Mouse (Mus musculus) adrenal gland (tissue): ENCODE data around the gene Afap1.

Experiments
- intact Hi-C: fragments of 180-260 bp; cut with DNase I; formaldehyde crosslinking; loops from one replicate; pipeline ENCODE4 v1.15.1; 2025
- long read RNA-seq, 2 experiments: library from polyadenylated mRNA; unstranded; transcript quantifications; one replicate each; pipeline ENCODE4 v2.0.0; 2020; ENCODE audit warnings: borderline replicate concordance in 1 of 2; ENCODE audit not compliant: insufficient replicate concordance in 1 of 2

Afap1 gene
- long read RNA-seq, experiment 1, partial matches to known transcripts: 4 of 10 reads
- long read RNA-seq, experiment 1, other reads (novel, unspliced or antisense): 6 of 10 reads
- long read RNA-seq, experiment 2, partial matches to known transcripts: 7 of 10 reads
- long read RNA-seq, experiment 2, other reads (novel, unspliced or antisense): 3 of 10 reads

DNA sequence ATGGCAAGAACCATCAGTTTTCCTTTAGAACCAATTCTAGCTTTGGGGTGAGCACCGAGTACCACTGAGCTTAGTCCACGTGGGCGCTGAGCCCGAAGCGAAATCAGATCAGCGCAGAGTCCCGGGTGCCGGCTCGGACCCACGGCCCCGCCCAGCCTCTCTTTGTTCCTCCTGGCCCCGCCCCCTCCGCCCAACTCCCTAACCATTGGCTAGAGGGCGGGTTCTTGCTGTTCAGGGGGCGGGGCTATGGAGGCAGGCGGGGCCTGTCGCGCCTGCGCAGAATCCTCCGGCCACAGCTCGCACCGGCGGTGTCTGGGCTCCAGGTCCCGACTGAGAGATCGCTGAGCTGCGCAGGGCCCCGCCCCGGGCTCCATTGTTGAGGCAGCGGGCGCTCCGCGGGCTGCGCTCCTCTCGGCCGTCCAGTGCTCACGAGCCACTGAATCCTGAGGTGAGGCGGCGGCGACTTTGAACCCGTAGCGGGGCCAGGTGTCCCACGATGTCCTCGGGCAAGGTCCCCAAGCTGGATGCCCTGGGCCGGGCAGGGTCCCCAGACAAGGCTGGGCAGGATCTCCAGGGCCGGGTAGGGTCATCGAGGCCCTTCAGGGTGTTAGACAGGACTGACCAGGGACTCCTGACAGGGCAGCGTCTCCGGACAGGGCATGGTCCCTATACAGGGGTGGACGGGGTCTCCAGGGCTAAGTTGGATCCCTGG, at the start of gene Afap1:
Gene Afap1 (plus strand): TSS at position 227 of the 712 bp plus-strand sequence.
- intact Hi-C loops: no loop called here

DNA sequence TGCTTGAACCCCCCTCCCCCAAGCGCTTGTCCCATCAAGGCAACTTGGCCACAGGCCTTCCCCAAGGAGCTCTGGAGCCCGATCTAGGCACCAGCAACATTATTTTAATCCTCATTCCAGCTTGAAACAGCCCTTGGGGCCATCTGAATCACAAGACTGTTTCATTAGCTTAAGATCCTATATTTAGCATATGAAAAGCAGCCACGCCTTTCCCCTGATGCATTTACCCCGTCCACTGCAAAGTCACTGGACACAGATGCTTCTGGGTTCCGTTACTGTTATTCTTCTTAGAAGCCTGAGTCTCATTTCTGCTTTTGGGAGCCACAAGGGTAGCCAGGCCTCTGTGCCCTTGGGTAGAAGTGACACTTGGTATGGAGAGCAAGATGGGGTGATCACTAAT, 41.6 kb upstream of the Afap1 start:
- intact Hi-C loops: no loop called here

DNA sequence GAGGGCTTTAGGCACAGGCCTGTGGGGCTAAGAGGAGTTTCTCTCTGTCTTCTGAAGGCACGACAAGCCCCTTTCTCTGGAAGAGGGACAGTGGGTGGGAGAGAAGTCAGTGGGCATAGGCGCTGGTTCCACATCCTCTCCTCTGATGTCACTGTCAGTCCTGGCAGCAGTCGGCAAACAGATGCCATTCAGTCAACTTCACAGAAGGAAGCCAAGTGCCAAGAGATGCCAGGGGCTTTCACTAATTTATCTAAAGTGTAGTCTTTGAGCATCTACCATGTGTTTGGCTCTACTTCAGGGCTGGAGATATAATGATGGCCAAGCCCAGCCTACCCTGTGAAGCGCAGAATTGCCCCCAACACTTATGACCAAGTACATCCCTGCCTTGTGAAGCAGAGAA, 39.7 kb upstream of the Afap1 start:
- intact Hi-C loops: no loop called here

- intact Hi-C loops: loop anchor here (5.0 kb wide), 2 partner anchors 99 to 259 kb away; partner anchors contain the start of gene Ablim2
Measured at GRCm38 (mm10) chr5:35856245-35856644, 36.9 kb upstream of the Afap1 start.

GRCm38 (mm10) chr5:35858069-35858468, 35.0 kb upstream of the Afap1 start:
- intact Hi-C loops: loop anchor here (1.0 to 5.0 kb wide), 4 partner anchors 62 to 261 kb away; partner anchors contain the start of gene Ablim2

GRCm38 (mm10) chr5:35861456-35861855, 31.7 kb upstream of the Afap1 start:
- intact Hi-C loops: no loop called here

GRCm38 (mm10) chr5:35869973-35870372, 23.1 kb upstream of the Afap1 start:
- intact Hi-C loops: loop anchor here (5.0 kb wide), 1 partner anchor 102 kb away; no protein-coding TSS in a partner anchor

GRCm38 (mm10) chr5:35870408-35871012, 22.6 kb upstream of the Afap1 start:
- intact Hi-C loops: no loop called here

DNA sequence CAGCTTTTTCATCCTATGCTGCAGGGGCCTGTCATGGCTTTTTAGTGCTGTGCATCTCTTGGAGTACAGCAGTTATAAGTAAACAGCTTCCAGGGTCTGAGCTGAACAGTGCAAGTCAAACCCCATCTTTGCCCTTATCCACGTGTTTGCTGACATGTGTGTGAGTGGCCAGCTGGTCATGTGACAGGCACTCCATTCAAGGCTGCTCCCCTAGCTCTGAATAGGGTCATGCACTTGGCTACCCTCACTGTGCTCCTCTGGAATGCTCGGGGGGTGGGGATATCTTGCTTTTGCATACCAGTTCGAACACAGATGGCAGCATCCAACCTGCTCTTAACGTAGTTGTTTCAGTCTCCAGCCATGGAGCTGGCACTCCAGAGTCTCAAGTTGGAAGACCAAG, 19.7 kb upstream of the Afap1 start:
- intact Hi-C loops: no loop called here

DNA sequence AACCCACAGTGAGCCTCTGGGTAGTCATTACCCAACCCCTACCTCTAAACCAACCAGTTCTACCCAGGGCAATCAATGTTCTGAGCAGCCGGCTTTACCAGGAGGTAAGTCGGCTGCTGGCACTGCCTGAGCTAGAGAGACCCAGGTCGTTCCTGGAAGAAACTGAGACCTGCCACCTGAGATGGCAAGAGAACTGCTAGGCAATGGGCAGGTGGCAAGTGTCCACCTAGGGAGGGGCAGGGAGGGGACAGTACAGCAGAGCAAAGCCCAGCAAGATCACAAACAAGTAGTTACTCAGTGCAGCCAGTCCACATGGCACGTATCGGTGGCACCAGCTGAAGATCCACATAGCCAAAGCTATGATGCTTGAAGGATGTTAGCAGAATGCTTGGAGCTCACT, 16.9 kb upstream of the Afap1 start:
- intact Hi-C loops: no loop called here

DNA sequence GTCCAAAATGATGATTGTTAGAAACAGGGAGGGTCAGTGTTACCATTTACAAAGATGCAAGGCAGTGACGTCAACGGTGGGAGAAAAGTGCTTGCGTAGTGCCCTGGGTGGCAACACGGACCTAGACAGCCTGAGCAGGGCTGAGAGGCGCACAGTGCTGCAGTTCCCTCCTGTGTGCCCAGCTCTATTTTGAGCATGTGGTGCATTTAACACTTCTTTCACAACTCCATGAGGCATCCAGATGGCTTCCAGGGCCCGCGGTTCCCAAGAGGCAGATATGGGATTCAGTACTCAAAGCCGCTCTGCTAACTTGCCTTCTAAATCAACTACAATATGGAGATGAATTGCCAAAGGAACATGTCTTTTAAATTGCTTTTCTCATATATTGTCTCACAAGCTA, 13.9 kb upstream of the Afap1 start:
- intact Hi-C loops: no loop called here

DNA sequence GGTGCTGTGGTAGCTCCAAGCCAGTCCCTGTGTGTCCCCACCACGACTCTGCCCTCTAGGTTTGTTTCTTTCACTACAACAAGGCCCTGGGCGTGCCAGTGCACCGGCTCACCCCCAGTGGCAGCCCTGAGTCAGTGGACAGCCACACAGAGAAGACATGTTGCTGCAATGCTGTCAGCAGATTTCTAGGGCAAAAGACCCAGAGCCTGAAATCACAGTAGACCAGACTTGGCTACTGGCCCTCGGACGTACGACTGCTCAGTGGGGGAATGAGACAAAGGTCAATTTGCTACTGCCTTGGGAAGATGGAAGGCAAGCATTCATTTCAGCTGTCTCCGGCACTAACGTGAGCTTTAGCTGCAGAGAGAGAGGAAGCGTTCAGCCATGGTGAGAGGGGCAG, 10.7 kb upstream of the Afap1 start:
- intact Hi-C loops: no loop called here

- intact Hi-C loops: no loop called here
Measured at GRCm38 (mm10) chr5:35884262-35884661, 8.9 kb upstream of the Afap1 start.

DNA sequence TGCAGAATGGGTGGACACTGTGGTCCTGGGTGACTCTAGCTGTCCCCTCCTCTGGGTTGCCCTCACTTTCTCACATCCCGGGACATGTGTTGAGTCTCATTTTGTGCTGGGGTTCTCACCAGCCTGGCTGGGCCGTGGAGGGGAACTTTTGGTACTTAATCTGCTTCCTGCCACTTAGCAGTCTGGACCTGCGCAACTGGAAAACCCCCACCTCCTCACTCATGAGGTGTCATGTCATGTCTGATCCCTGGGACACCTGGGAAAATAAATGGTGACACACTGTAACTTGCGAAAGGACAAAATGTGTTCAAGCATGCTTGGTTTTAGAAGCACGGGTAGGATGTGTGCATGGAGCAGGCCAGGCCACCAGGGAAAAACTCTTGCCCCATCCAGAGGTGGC, 8.4 kb upstream of the Afap1 start:
- intact Hi-C loops: no loop called here

- intact Hi-C loops: loop anchor here (1.0 kb wide), 1 partner anchor 86 kb away; no protein-coding TSS in a partner anchor
Measured at GRCm38 (mm10) chr5:35888959-35889358, 4.2 kb upstream of the Afap1 start.

DNA sequence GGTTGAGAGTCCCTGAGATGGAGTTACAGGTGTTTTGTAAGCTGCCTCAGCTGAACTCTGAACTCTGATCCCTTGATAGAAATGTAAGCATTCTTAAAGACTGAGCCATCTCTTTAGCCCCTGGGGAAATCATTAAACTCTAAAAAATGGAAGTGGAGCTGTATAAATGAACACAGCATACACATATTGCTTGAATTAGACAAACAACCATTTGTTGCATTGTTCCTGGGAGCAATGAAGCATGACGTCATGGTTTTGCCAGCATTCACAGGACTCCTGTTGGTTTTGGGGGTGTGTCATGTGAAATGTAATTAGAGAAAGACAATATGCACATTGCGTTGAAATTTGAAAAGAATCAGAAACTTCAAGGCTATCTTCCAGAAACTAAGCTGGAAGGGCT, 3.5 kb upstream of the Afap1 start:
- intact Hi-C loops: loop anchor here (1.0 kb wide), 1 partner anchor 86 kb away; no protein-coding TSS in a partner anchor

DNA sequence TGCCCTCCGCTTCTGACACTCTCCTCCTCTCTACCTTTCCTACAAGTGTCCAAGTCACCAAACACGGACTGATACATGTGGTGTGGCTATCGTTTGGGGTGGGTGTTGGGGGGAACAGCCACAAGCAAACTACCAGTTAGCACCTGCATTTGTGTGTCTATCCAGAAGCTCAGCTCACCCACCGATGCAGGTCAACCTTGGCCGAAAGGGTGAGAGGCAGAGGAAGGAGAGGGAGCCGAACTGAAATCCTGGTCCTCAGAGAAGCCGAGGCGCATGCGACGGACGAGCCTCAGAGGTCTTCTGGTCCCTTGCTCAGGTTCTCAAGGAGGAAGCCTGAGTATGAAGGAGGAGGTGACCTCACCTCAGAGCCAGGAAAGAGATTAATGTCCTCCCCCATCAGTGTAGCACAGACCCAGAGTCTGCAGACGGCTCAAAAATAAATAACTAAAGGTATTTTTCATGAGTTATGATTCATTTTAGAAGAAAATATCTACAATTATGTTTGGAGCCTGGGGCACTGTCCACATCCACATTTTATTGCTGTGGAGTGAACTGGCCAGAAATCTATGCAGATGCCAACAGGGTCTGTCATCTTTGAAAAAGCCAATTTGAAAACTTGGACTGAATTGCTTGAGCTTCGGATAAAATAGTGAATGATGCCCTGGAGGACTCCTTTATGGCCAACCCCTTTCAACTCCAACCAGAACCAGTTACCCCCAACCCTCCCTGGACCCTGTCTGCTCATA, 2.0 kb upstream of the Afap1 start:
- intact Hi-C loops: no loop called here

DNA sequence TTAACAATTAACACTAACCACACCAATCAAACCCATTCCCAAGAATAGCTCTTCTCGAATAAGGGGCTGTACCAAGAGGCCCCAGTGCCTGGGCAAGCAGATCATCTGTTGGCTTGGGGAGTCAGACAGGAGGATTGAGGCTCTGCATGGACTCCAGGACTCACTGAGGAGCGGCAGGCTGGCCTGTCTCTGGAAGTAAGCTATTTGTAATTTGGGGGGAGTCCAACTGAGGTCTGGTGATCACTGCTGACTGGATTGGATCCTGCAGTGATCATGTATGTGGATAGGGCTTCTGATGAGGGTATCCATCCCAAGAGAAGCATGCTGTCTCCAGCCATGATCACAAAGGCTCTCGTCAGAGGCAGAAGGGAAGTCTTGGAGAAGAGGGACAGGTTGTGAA, 756 bp upstream of the Afap1 start:
- intact Hi-C loops: loop anchor here (1.0 kb wide), 1 partner anchor 80 kb away; no protein-coding TSS in a partner anchor

GRCm38 (mm10) chr5:35893805-35894260, 714 bp downstream of the Afap1 start:
- intact Hi-C loops: no loop called here

DNA sequence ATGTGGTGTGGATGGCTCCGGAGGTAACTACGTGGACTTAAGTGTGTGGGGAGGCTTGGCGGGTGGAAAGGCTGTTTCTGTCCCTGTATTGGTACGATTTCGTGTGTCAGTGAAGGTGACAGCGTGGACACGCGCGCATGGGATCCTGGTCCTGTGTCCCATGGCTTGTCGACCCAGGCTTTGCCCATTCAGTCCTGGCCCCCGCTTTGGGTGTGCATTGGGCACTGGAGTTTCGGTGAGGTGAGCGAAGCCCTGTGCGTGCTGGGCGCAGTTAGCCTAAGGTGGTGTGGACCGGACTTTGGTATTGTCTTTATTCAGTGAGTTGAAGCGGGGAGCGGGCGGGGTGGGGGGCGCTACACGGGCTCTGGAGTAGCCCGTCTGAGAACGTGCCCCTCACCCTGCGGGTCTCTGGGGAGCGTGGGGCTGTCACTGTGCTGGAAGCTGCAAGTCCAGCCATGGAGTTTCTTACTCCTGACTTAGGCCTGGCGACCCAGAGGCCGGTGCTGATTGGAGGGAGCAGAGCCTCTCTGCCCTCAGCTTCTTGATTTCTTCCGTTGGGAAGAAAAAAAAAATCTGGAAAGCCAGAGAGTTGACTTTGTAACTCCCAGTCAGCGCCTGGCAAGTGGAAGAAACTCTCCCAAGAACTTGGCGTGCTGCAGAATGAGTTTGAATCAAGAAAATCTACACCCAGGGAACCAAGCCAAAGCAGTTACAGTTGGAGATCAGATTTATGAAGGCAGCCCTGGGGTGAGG, 1.4 kb downstream of the Afap1 start:
- intact Hi-C loops: no loop called here

DNA sequence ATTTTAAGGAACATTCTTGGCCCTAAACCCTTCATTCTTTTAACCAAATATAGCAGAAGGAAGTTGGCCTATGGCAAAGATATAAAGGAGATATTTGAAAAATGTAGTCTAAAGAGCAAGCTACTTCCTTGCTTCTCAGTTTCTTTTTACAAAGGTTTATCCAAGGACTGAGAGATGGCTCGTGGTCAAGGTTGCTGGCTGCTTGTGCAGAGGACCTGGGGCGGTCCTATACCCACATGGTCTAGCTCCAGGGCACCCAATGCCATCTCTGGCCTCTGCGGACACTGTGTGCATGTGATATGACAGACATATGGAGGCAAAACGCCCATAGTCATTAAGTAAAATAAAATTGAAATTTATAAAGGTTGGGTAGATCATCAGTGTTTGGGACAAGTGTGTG, 2.8 kb downstream of the Afap1 start:
- intact Hi-C loops: no loop called here
